Mouse (Mus musculus) lung, embryonic 16.5 days (tissue): ENCODE measurements around the gene Zcrb1. TPM values are rescaled to one million over a fixed set of nuclear protein-coding genes. Genes with fewer than 3 reads are reported as not detected.

Source experiments
- ATAC-seq: fragments of 200-750 bp; cut with Nextera tagmentation; 2 replicates; pipeline ENCODE4 v1.8.0; 2017; ENCODE audit warnings: low read depth, mild to moderate bottlenecking, moderate library complexity
- H3K27ac ChIP-seq: fragments of 300-500 bp; sonication (generic); 2 replicates; pipeline ENCODE4 v1.5.1; 2014; ENCODE audit warnings: mild to moderate bottlenecking, control low read depth, low read length
- H3K27me3 ChIP-seq: fragments of 300-500 bp; sonication (generic); 2 replicates; pipeline ENCODE4 v1.6.1; 2014; ENCODE audit warnings: low read depth, low read length, mixed read lengths; ENCODE audit not compliant: control insufficient read depth, insufficient read depth
- H3K36me3 ChIP-seq: fragments of 300-500 bp; sonication (generic); 2 replicates; pipeline ENCODE4 v1.6.1; 2014; ENCODE audit warnings: low read length; ENCODE audit not compliant: control insufficient read depth, insufficient read depth
- H3K4me1 ChIP-seq: fragments of 300-500 bp; sonication (generic); replicated peaks from 2 replicates; pipeline ENCODE4 v1.6.1; 2014; ENCODE audit warnings: low read length, mixed read lengths; ENCODE audit not compliant: control insufficient read depth, insufficient read depth
- H3K4me2 ChIP-seq: fragments of 300-500 bp; sonication (generic); 2 replicates; pipeline ENCODE4 v1.6.1; 2014; ENCODE audit warnings: low read depth, low read length, control low read depth
- H3K4me3 ChIP-seq: fragments of 300-500 bp; sonication (generic); 2 replicates; pipeline ENCODE4 v1.5.1; 2014; ENCODE audit warnings: mild to moderate bottlenecking, low read length, control low read depth
- H3K9ac ChIP-seq: fragments of 300-500 bp; sonication (generic); 2 replicates; pipeline ENCODE4 v1.6.1; 2014; ENCODE audit warnings: low read length, control low read depth
- H3K9me3 ChIP-seq: fragments of 300-500 bp; sonication (generic); 2 replicates; pipeline ENCODE4 v1.6.1; 2016; ENCODE audit warnings: low read length; ENCODE audit not compliant: control insufficient read depth
- WGBS: fragments of 180-500 bp; shearing (Covaris S2); extraction: QIAGEN DNeasy Blood & Tissue Kit; methylation state at CpG from one replicate; pipeline ENCODE4 v1.1.7; 2014; 5-methylcytosine and 5-hydroxymethylcytosine counted together
- polyA plus RNA-seq: library from polyadenylated mRNA; unstranded; fragments of >200 nt; fragmentation: Nextera tagmentation; extraction: Ambion mirVana; gene quantifications from 2 replicates; pipeline ENCODE4 v1.2.1, GENCODE M21; 2015

Zcrb1 gene
- 101 and 121 TPM in 2 replicates for polyA plus RNA-seq

DNA sequence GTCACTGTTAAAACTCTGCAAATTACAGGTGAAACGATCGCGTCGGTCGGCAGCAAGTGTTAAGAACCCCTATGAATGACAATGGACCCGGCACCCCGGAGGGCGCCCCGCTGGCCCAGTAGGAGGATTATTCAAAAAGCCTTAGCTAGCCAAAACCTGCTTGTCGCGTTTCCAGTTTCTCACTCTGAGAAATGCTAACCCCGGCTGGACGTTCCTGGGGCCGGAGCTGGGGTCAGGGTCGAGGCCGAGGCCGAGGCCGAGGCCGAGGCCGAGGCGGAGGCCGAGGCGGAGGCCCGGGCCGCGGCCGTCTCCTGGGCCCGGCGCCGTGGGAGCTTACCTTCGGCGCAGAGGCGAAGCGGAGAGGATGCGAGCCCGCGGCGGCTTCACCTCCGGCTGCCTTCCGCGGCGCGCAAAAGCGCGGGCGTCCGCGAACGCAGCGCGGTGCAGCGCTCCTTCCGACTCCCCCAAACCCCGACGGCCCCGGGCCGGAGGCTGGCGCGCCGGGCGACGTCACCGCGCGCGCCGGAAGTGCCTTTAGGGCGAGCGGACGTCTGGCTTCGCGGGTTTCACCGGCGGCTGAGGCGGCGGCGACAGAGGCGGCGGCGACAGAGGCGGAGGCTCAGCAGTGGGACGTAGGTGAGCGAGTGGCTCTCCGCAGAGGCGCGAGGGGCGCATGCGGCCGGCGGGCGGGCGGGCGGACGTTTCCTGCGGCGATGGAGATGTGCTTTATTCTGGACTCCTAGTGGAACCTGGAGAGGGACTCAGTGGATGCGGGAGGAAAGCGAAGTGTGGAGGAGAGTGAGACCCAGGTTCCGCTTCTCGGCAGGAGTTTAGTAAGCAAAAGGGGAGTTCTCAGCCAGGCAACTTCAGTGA lies at the start of gene Zcrb1, which contains the start of gene Pphln1:
Zcrb1 (minus strand) TSS at position 509 of the 873 bp plus-strand sequence.
Pphln1 (plus strand) TSS at position 525 of the 873 bp plus-strand sequence.
- Histone ChIP-seq H3K4me1 (peaks cover 25% of the 10 kb centered on the region), H3K4me2 (peak within 1 kb of the TSS; percentile 87), H3K27me3 (no peaks in the 10 kb centered on the region), H3K4me3 (peak within 1 kb of the TSS; percentile 94), H3K36me3 (peaks cover 5% of the 10 kb centered on the region; the same call in 1 of the 2 replicates), H3K27ac (peak within 1 kb of the TSS; percentile 86), H3K9me3 (no peaks in the 10 kb centered on the region), H3K9ac (peak within 1 kb of the TSS; percentile 98)
- under 1% methylated on average over 84 of the region's 100 CpGs for WGBS
- ATAC-seq = peak; percentile 96

DNA sequence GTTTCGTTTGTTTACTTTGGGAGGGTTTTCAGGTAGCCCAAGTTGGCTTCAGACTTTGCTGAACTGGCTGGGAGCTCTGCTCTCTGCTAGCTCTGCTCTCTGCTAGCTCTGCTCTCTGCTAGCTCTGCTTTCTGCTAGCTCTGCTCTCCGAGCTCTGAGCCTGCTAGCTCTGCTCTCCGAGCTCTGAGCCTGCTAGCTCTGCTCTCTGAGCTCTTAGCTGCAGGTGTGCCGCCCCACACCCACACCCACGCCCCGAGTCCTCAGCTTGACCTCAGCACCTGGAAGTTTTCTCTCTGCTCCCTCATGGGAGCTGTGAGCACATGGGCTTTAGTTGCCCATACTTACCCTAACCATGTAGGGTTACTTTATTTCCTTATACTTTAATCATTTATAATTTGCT lies 45.5 kb upstream of the Zcrb1 start:
- ATAC-seq = no peak
- Histone ChIP-seq H3K9ac (no peak overlapping the region), H3K4me1 (no peaks in the 10 kb centered on the region), H3K4me3 (no peak overlapping the region), H3K27ac (no peak overlapping the region), H3K36me3 (peaks cover 14% of the 10 kb centered on the region), H3K27me3 (no peaks in the 10 kb centered on the region), H3K4me2 (no peak overlapping the region), H3K9me3 (peaks cover 2% of the 10 kb centered on the region; the same call in 1 of the 2 replicates)
- WGBS = 79% methylated on average over 6 of the region's 6 CpGs

DNA sequence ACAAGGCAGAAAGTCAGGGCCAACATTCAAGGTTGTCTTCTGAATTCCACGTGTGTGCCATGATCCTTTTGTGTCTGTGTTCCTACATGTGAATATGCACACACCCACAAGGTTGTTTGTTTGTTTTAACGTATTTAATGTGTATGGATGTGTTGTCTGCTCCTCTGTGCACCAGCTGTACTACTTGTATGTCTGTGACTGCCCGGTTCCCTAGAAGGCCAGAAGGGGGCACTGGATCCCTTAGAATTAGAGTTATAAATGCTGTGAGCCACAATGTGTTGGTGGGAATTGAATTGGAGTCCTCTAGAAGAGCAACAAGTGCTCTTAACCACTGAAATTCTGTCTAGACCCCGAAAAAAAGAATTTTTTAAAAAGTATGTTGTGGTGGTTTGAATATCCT lies 44.1 kb upstream of the Zcrb1 start:
- Histone ChIP-seq H3K9me3 (peaks cover 2% of the 10 kb centered on the region; the same call in 1 of the 2 replicates), H3K9ac (no peak overlapping the region), H3K4me3 (no peak overlapping the region), H3K4me1 (no peaks in the 10 kb centered on the region), H3K4me2 (no peak overlapping the region), H3K27me3 (no peaks in the 10 kb centered on the region), H3K27ac (no peak overlapping the region), H3K36me3 (peaks cover 14% of the 10 kb centered on the region)
- 87% methylated on average over 4 of the region's 4 CpGs for WGBS
- ATAC-seq = no peak

DNA sequence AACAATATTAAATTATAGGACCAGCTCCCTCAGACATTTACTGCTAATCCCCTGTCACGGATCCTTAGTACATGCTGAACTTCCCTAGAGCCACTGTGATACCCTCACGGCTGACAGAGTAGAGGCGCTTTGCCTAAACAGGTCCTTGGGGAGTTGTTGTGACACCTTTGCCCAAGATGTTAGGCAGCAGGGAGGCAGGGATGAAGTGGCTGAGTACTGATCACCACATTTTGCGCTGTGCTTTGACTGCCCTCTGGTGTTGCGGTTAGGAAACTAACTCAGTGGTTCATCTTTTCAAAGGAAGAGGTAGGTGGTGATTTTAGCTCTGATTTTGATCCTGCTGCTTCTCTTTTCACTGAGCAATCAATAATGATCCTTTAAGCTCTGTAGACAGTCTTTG lies 40.5 kb upstream of the Zcrb1 start:
- ATAC-seq = peak; percentile 38; the same call in 1 of the 2 replicates
- H3K27me3 ChIP-seq = no peaks in the 10 kb centered on the region
- no peak overlapping the region for H3K4me3 ChIP-seq
- H3K4me2 ChIP-seq = no peak overlapping the region
- H3K4me1 ChIP-seq = no peaks in the 10 kb centered on the region
- H3K27ac ChIP-seq = no peak overlapping the region
- no peak overlapping the region for H3K9ac ChIP-seq
- H3K9me3 ChIP-seq = peaks cover 2% of the 10 kb centered on the region; the same call in 1 of the 2 replicates
- WGBS = 39% methylated on average over 5 of the region's 5 CpGs
- H3K36me3 ChIP-seq = peaks cover 12% of the 10 kb centered on the region

DNA sequence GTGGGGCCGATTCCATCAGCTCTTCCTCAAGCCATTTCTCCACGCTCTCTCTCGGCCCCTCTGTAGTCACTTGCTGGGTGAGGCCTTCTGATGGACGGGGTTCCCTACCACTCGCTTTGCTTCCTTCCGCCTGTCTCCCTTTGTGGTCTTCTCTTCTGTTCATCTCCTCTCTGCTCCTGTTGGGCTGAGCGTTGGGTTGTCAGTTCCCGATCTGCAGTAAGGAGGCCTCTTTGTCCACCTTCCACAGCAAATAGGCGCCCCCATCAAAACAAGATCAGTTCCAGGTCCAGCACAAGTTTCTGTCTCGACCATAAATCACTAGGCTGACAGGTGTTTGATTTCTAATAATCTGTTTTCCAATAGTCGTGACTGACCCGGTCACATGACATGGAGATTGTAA lies 37.9 kb upstream of the Zcrb1 start:
- ATAC-seq = no peak
- Histone ChIP-seq H3K27ac (no peak overlapping the region), H3K36me3 (0 out of 2 replicates have a peak, but pooled peaks cover 4% of the 10 kb centered on the region), H3K9ac (no peak overlapping the region), H3K4me2 (no peak overlapping the region), H3K9me3 (no peaks in the 10 kb centered on the region), H3K27me3 (no peaks in the 10 kb centered on the region), H3K4me1 (no peaks in the 10 kb centered on the region), H3K4me3 (no peak overlapping the region)
- WGBS = 79% methylated on average over 12 of the region's 12 CpGs

DNA sequence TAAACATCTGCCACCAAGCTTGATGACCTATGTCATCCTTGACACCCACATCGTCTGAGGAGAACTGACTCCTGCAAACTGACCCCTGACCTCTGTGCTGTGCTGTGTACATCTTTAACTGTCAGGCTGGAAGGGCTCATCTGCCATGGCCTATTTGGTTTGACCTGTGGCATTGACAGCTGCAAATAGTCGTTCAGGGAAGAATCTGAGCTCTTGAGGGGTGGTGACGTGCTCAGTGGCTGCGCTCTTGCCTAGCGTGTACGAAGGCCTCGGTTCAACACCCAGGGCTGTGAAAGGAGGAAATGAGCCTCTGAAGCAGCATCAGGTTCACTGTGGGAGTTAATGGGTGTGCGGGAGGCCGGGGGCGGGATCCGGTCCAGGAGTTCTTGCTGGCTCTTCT lies 35.7 kb upstream of the Zcrb1 start:
- peak; percentile 38; the same call in 1 of the 2 replicates for ATAC-seq
- H3K27me3 ChIP-seq = no peaks in the 10 kb centered on the region
- no peaks in the 10 kb centered on the region for H3K9me3 ChIP-seq
- H3K9ac ChIP-seq = no peak overlapping the region
- 35% methylated on average over 11 of the region's 11 CpGs for WGBS
- no peaks in the 10 kb centered on the region for H3K4me1 ChIP-seq
- no peak overlapping the region for H3K4me2 ChIP-seq
- no peak overlapping the region for H3K4me3 ChIP-seq
- no peak overlapping the region for H3K27ac ChIP-seq
- 0 out of 2 replicates have a peak, but pooled peaks cover 4% of the 10 kb centered on the region for H3K36me3 ChIP-seq

DNA sequence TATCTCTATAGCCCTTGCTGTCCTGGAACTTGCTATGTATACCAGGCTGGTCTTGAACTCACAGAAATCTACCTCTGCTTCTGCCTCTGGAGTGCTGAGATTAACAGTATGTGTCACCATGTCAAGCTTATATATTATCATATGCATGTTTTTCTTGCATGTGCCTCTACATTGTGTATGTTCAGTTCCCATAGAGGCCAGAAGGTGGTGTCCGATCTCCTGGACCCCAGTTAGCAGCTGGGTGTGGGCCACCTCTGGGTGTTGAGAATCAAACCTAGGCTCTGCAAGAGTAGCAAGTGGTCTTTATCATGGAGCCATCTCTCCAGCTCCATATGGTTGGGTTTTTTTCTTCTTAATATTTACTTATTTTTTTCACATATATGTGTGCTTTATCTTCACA lies 24.4 kb upstream of the Zcrb1 start:
- Histone ChIP-seq H3K9me3 (no peaks in the 10 kb centered on the region), H3K4me1 (no peaks in the 10 kb centered on the region), H3K27ac (no peak overlapping the region), H3K27me3 (no peaks in the 10 kb centered on the region), H3K9ac (no peak overlapping the region), H3K4me2 (no peak overlapping the region), H3K36me3 (0 out of 2 replicates have a peak, but pooled peaks cover 5% of the 10 kb centered on the region), H3K4me3 (no peak overlapping the region)
- 92% methylated on average over 1 of the region's 1 CpGs for WGBS
- ATAC-seq = no peak

DNA sequence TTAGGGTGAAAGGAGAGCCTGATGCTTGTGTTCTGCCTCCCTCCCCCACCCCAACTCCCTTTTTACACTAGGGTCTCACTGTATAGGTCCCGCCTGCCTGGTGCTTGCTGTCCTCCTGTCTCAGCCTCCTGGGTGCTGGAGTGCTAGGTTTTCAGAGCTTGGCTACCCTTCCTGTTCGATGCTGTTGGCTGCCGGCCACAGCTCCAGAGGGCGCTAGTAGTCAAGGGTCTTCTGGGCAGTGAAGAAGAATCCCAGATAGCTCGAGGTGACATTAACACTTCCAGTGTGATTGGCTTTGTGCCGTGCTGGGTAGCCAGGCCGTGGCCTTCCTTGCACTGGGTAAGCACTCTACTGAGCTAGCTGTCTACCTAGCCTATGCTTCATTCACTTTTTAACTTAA lies 22.5 kb upstream of the Zcrb1 start:
- no peak overlapping the region for H3K4me2 ChIP-seq
- no peaks in the 10 kb centered on the region for H3K9me3 ChIP-seq
- no peaks in the 10 kb centered on the region for H3K4me1 ChIP-seq
- 0 out of 2 replicates have a peak, but pooled peaks cover 5% of the 10 kb centered on the region for H3K36me3 ChIP-seq
- H3K27me3 ChIP-seq = no peaks in the 10 kb centered on the region
- no peak overlapping the region for H3K27ac ChIP-seq
- WGBS = 71% methylated on average over 7 of the region's 7 CpGs
- no peak overlapping the region for H3K4me3 ChIP-seq
- no peak overlapping the region for H3K9ac ChIP-seq
- ATAC-seq = no peak

DNA sequence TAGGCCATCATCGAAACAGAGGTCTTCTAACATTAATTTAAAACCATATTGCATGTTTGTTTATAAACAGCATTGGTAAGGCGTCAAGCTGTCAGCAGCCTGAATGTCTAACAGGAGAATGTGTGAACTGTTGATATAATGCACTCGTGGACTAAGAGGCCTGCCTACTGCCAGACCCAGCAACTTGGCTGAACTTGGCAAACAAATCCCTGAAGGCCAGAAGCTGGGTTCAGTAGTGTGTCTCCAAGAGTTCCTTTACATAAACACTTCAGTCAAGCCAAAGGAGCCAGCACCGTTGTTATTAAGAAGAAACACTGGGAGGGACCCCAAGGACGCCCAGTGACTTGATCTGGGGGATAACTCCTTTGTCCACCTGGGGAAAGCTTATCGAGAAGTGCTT lies 18.2 kb upstream of the Zcrb1 start:
- no peak overlapping the region for H3K27ac ChIP-seq
- H3K4me2 ChIP-seq = no peak overlapping the region
- H3K4me3 ChIP-seq = no peak overlapping the region
- no peak overlapping the region for H3K9ac ChIP-seq
- WGBS = 51% methylated on average over 6 of the region's 6 CpGs
- no peak for ATAC-seq
- no peaks in the 10 kb centered on the region for H3K27me3 ChIP-seq
- H3K4me1 ChIP-seq = no peaks in the 10 kb centered on the region
- H3K36me3 ChIP-seq = peaks cover 5% of the 10 kb centered on the region
- H3K9me3 ChIP-seq = no peaks in the 10 kb centered on the region
